Mouse (Mus musculus) midbrain, postnatal 0 days (tissue): ENCODE results near the gene Ccdc142. TPM values are rescaled to one million over a fixed set of nuclear protein-coding genes. Genes with fewer than 3 reads are reported as not detected.
A peak's percentile ranks its signal among the peaks of the same experiment; 100 is the strongest.

Source experiments
- ATAC-seq: fragments of 200-750 bp; cut with Nextera tagmentation; 2 replicates; pipeline ENCODE4 v1.8.0; 2017; ENCODE audit warnings: moderate number of reproducible peaks, mild to moderate bottlenecking, moderate TSS enrichment, moderate library complexity; ENCODE audit not compliant: low FRiP score
- DNase-seq: peaks from one replicate; pipeline ENCODE4 v3.0.0-alpha.2; 2015; ENCODE audit warnings: low spot score
- H3K27ac ChIP-seq: fragments of 300-500 bp; sonication (generic); 2 replicates; pipeline ENCODE4 v1.5.1; 2014; ENCODE audit warnings: low read depth, mild to moderate bottlenecking, low read length, mixed read lengths
- H3K27me3 ChIP-seq: fragments of 300-500 bp; sonication (generic); 2 replicates; pipeline ENCODE4 v1.6.1; 2014; ENCODE audit warnings: low read length, control low read depth, mixed read lengths; ENCODE audit not compliant: insufficient read depth
- H3K36me3 ChIP-seq: fragments of 300-500 bp; sonication (generic); 2 replicates; pipeline ENCODE4 v1.6.1; 2014; ENCODE audit warnings: low read length, control low read depth, mixed read lengths; ENCODE audit not compliant: insufficient read depth
- H3K4me1 ChIP-seq: fragments of 300-500 bp; sonication (generic); 2 replicates; pipeline ENCODE4 v1.6.1; 2014; ENCODE audit warnings: mild to moderate bottlenecking, control low read depth, antibody characterized with exemption, low read length, mixed read lengths; ENCODE audit not compliant: insufficient read depth
- H3K4me2 ChIP-seq: fragments of 300-500 bp; sonication (generic); 2 replicates; pipeline ENCODE4 v1.6.1; 2014; ENCODE audit warnings: low read depth, mild to moderate bottlenecking, low read length, mixed read lengths; ENCODE audit not compliant: poor library complexity, severe bottlenecking
- H3K4me3 ChIP-seq: fragments of 300-500 bp; sonication (generic); 2 replicates; pipeline ENCODE4 v1.5.1; 2014; ENCODE audit warnings: low read depth, mild to moderate bottlenecking, low read length, moderate library complexity
- H3K9ac ChIP-seq: fragments of 300-500 bp; sonication (generic); replicated peaks from 2 replicates; pipeline ENCODE4 v1.6.1; 2014; ENCODE audit warnings: mild to moderate bottlenecking, low read length, moderate library complexity, mixed read lengths; ENCODE audit not compliant: poor library complexity, severe bottlenecking
- H3K9me3 ChIP-seq: fragments of 300-500 bp; sonication (generic); 2 replicates; pipeline ENCODE4 v1.6.1; 2016; ENCODE audit warnings: low read length, control low read depth
- CTCF ChIP-seq: IDR thresholded peaks from 2 replicates; pipeline ENCODE4 v1.5.1; 2016; ENCODE audit warnings: antibody characterized with exemption, mild to moderate bottlenecking
- WGBS: fragments of 180-500 bp; shearing (Covaris S2); extraction: QIAGEN DNeasy Blood & Tissue Kit; methylation state at CpG from one replicate; pipeline ENCODE4 v1.1.7; 2014; 5-methylcytosine and 5-hydroxymethylcytosine counted together
- polyA plus RNA-seq: library from polyadenylated mRNA; unstranded; fragments of >200 nt; fragmentation: Nextera tagmentation; extraction: Ambion mirVana; gene quantifications from 2 replicates; pipeline ENCODE4 v1.2.1, GENCODE M21; 2015
- total RNA-seq: library from RNA; depleted of rRNA; stranded (reverse); fragments of >200 nt; gene quantifications from 2 replicates; pipeline ENCODE4 v1.2.3, GENCODE M21; 2014

The Ccdc142 gene
- total and polyA plus RNA-seq, 2 experiments from 2014 or later = 6.0 to 13.6 TPM

GRCm38 (mm10) chr6:83121863-83122710, 20.7 kb downstream of the Ccdc142 start:
- H3K9me3 ChIP-seq = no peaks in the 10 kb centered on the region
- peak overlapping the region; percentile 95 for H3K4me2 ChIP-seq
- WGBS = 2% methylated on average over 45 of the region's 52 CpGs
- TF ChIP-seq CTCF = no peak
- DNase-seq = no peak
- no peaks in the 10 kb centered on the region for H3K27me3 ChIP-seq
- H3K4me3 ChIP-seq = peak overlapping the region; percentile 68
- H3K36me3 ChIP-seq = peaks cover 17% of the 10 kb centered on the region
- H3K4me1 ChIP-seq = peaks cover 9% of the 10 kb centered on the region; the same call in 1 of the 2 replicates
- peak overlapping the region; percentile 80 for H3K9ac ChIP-seq
- H3K27ac ChIP-seq = peak overlapping the region; percentile 94
- peak; percentile 4; the same call in 1 of the 2 replicates for ATAC-seq

DNA sequence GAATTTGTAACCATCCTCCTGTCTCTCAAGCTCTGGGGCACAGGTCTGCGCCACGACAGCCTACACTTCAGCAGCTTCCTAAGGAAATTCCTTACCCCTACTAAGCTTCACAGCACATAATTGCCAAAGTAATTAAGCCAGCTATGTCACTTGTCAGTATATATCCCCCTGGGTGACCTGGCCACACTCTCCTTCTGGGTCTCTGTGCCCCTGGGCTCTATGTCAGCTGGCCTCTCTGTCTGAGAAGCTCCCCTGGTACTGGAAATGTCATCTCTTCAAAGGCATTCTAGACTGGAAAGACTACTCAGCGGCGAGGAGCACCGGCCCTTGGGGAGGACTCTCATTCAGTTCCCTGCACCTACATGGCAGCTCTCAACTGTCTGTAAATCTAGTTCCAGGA, 21.6 kb downstream of the Ccdc142 start:
- Histone ChIP-seq H3K36me3 (peaks cover 8% of the 10 kb centered on the region), H3K27ac (no peak overlapping the region), H3K4me3 (no peak overlapping the region), H3K9ac (no peak overlapping the region), H3K9me3 (no peaks in the 10 kb centered on the region), H3K4me2 (no peak overlapping the region), H3K27me3 (no peaks in the 10 kb centered on the region), H3K4me1 (peaks cover 9% of the 10 kb centered on the region; the same call in 1 of the 2 replicates)
- WGBS = 75% methylated on average over 5 of the region's 5 CpGs
- ATAC-seq = no peak
- no peak for TF ChIP-seq CTCF
- DNase-seq = no peak

GRCm38 (mm10) chr6:83124851-83125312, 23.5 kb downstream of the Ccdc142 start:
- no peaks in the 10 kb centered on the region for H3K36me3 ChIP-seq
- H3K27me3 ChIP-seq = no peaks in the 10 kb centered on the region
- peak overlapping the region; percentile 47 for H3K9ac ChIP-seq
- peak overlapping the region; percentile 80 for H3K4me2 ChIP-seq
- WGBS = under 1% methylated on average over 30 of the region's 30 CpGs
- peaks cover 7% of the 10 kb centered on the region; the same call in 1 of the 2 replicates for H3K4me1 ChIP-seq
- peak overlapping the region; percentile 66 for H3K4me3 ChIP-seq
- H3K9me3 ChIP-seq = no peaks in the 10 kb centered on the region
- ATAC-seq = peak; percentile 32; the same call in 1 of the 2 replicates
- no peak for TF ChIP-seq CTCF
- H3K27ac ChIP-seq = no peak overlapping the region
- DNase-seq = peak; percentile 98

DNA sequence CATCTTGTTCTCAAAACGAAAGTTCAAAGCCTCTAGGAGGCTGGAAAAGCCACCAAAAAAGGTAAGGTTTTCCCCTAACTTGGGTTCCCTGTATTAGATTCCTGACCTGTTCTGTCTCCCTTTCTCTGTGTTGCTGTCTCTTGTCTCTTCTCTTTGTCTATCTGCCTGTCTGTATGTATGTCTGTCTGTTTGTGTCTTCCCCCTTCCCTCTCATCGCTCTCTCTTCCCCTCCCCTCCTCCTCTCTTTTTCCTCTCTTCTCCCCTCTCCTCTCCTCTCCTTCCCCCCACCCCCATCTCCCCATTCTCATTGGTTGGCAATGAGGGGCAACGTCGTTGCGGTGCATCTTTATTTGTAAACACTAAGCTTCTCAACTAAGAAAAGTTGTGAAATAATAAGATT, 23.9 kb downstream of the Ccdc142 start, which contains the start of gene Ino80b:
TSS of gene Ino80b (minus strand) at position 101 of the 400 bp plus-strand sequence.
- TF ChIP-seq CTCF = no peak
- no peaks in the 10 kb centered on the region for H3K9me3 ChIP-seq
- peak within 1 kb of the TSS; percentile 47 for H3K9ac ChIP-seq
- peaks cover 3% of the 10 kb centered on the region; the same call in 1 of the 2 replicates for H3K4me1 ChIP-seq
- H3K27me3 ChIP-seq = no peaks in the 10 kb centered on the region
- DNase-seq (no peak), ATAC-seq (no peak)
- peak within 1 kb of the TSS; percentile 80 for H3K4me2 ChIP-seq
- no peaks in the 10 kb centered on the region for H3K36me3 ChIP-seq
- peak within 1 kb of the TSS; percentile 66 for H3K4me3 ChIP-seq
- WGBS = 19% methylated on average over 5 of the region's 5 CpGs
- no peak within 1 kb of the TSS for H3K27ac ChIP-seq

GRCm38 (mm10) chr6:83127419-83127818, 26.0 kb downstream of the Ccdc142 start:
- H3K9me3 ChIP-seq = no peaks in the 10 kb centered on the region
- H3K9ac ChIP-seq = no peak overlapping the region
- no peak overlapping the region for H3K4me2 ChIP-seq
- no peaks in the 10 kb centered on the region; the same call in 1 of the 2 replicates for H3K4me1 ChIP-seq
- H3K27me3 ChIP-seq = no peaks in the 10 kb centered on the region
- no peak overlapping the region for H3K4me3 ChIP-seq
- TF ChIP-seq CTCF = peak; percentile 40; the same call in 1 of the 2 replicates
- H3K36me3 ChIP-seq = no peaks in the 10 kb centered on the region
- DNase-seq = no peak
- 97% methylated on average over 5 of the region's 5 CpGs for whole genome bisulfite sequencing
- H3K27ac ChIP-seq = no peak overlapping the region
- no peak for ATAC-seq
